Mouse (Mus musculus) lung, postnatal 25 days (tissue): Measurements from ENCODE around the gene Exoc1.

Experiments used
- DNase-seq: peaks from one replicate; pipeline ENCODE4 v3.0.0; 2022; ENCODE audit warnings: low spot score

Exoc1 gene

GRCm38 (mm10) chr5:76529040-76529703, at the start of gene Exoc1:
Exoc1 (plus strand) TSS chr5:76529311.
- peak; percentile 97 for DNase-seq

DNA sequence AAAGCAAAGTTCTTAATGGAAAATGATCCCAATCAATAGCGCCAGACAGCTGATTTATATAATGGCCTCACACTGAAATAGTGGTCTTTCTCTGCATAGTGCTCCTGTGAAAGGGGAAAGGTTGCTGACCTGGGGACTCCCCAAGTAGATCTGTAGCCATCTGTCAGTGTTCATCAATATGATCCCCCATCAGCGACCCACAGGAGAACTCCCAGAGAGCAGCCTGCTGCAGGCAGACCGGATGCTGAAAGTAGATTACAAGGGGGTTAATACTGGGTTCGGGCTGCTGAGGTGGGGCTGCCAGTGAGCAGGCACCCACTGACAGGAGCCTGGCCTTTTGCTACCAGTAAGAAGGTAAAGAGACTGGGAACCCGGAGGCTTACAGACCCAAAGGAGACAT, 45.3 kb upstream of the Exoc1 start, which contains the start of gene Gm7271:
Gm7271 (plus strand) TSS at position 230 of the 400 bp plus-strand sequence.
- no peak for DNase-seq

DNA sequence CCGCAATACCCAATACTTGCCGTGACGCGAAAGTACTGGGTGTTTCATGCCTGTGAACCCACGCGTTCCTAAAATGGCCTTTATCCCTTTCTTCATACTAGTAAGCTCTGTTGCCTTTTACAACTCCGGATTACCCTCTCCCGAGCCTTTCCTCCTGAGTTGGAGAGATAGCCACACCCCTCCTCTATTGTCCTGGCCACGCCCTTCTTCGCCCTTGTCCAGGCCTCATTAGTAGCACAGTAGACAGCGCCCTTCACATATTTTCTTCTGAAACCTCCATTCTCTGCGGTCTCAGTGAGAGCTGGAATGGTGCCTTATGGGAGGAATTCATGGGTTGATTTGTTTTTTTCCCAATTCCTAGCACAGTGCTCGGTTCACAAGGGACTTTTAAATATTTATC, 34.0 kb upstream of the Exoc1 start:
- DNase-seq = no peak

DNA sequence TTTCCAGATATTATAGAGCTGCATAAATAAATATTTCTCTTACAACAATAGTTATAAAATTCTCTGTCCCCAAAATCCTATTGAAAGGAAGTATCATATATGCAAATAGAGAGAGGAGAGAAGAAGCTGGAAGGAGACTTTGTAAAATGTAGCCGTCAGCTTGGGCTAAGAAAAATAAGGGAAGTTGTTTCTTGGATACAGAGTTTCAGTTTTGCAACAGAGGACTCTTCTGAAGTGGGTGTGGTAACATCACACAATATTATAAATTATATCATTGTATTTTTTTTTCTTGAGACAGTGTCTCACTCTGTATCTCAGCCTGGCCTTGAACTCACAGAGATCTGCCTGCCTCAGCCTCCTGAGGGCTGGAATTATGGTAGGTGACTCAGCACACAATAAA, 6.7 kb upstream of the Exoc1 start:
- no peak for DNase-seq

- no peak for DNase-seq
These were observed 4.5 kb upstream of the Exoc1 start for GRCm38 (mm10) chr5:76524623-76525022.

DNA sequence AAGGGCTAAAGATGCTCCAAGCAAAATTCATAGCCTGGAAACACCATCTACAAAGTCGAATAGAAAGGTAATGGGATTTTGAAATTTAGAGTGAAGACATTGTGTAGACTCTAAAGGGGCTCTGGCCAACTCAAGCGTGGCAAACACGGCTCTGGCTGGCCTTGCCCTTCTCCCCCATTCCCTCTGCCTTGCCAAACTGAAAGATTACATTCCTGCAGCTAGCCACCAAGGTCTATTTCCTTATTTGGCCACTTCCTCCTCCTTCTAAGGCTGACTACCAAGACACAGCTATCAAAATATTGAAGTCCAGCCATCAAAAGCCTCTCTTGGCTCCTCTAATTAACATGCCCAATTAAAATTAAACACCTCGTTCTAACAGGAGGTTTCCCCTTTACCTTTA, 4.0 kb upstream of the Exoc1 start:
- DNase-seq = no peak

GRCm38 (mm10) chr5:76525829-76526228, 3.3 kb upstream of the Exoc1 start:
- DNase-seq = no peak

DNA sequence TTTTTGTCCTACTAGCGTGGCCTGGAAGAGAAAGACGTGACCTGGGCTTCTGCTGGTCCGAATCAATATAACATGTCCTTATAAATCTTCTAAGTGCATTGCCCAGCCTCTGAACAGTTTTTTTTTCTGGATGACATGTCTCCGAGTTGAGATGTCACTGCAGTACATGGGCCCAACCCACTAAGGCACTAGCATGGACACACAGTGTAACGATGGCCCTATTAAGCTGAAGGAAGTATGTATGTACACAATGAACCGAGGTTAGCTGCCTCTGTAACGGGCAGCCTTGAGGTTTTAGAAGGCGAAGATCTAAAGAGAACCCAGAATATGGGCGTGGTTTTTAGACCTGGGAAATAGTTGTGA, 574 bp downstream of the Exoc1 start:
- DNase-seq = no peak

GRCm38 (mm10) chr5:76533186-76533585, 4.1 kb downstream of the Exoc1 start:
- DNase-seq = no peak

DNA sequence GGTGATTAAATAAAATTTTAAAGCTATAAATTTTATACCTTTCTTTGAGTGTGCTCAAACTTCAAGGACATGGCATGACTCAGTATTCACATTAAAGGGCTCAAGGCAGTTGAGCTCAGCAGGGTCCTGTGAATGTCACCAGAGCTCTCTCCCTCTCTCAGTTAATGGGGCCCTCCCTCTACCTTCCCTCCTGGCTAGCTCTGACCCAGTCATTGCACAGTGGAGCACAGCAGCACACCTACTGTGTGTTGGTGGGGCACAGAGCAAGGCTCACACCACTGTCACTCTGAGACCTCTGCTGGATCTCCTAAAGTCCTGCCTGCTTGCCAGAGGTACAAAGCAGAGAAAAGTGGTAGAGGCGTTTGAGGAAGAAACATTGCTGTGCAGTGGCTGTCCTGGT, 7.1 kb downstream of the Exoc1 start:
- DNase-seq = no peak

- DNase-seq = no peak
These were observed 8.5 kb downstream of the Exoc1 start for GRCm38 (mm10) chr5:76537578-76537977.

- DNase-seq = peak; percentile 16
These were observed 11.1 kb downstream of the Exoc1 start for GRCm38 (mm10) chr5:76540181-76540580.

DNA sequence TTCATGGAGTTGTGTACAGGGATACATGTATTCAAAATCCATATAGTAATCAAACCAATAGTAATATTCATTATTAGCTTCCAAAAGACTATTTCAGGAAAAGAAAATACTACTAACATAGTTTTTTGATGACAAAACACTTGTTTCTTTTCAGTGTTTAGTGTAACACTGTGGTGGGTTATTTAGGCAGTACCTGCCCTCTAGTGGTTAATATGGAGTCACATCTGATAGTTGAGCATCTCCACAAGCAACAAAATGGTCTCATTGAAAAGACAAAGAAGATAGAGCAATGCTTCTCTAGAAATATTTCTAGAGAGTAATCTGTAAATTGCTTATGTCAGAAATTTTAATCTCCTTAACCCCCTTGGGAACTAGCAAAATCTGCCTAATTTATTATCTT, 11.7 kb downstream of the Exoc1 start:
- DNase-seq = no peak

GRCm38 (mm10) chr5:76543200-76543599, 14.1 kb downstream of the Exoc1 start:
- no peak for DNase-seq

- no peak for DNase-seq
These were observed 21.3 kb downstream of the Exoc1 start for GRCm38 (mm10) chr5:76550426-76550825.

DNA sequence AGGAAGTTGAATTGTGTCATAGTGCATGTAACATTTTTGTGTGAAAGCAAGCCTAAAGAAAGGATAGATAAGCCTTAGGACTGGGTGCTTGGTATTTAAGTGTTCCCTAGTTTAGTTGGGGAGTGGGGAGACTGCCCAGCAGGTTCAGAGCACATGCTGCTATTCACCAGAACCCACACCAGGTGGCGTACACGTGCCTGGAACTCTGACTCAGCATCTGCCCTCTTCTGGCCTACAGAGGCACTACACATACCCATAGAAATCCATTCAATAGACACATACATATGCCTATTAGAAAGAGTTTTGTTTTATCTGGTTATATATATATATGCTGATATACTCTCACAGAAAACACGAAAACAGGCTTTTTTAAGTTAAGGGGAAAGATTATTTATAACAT, 36.2 kb downstream of the Exoc1 start:
- peak; percentile 71 for DNase-seq

- no peak for DNase-seq
These were observed 45.1 kb downstream of the Exoc1 start for GRCm38 (mm10) chr5:76574251-76574650.

DNA sequence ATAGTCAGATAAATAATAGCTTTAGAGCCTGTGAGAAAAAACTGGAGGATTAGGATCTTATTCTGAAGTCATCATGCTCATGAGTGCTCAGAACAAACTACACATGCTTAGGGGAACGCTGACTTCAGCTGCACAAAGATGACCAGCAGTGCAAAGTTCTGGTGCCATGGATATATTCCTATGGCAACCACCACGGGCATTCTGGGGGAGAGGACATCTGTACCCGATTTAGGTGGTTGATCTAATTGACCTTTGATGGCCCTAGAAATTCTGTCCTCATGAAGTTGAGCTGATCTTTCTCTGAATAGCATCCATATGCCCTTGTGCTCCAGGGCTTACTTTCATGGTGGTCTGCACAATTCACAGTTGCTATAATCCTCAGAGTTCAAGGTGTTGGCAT, 47.9 kb downstream of the Exoc1 start:
- no peak for DNase-seq

- DNase-seq = no peak
These were observed 56.3 kb downstream of the Exoc1 start for GRCm38 (mm10) chr5:76585378-76585777.

- DNase-seq = peak; percentile 88
These were observed 59.6 kb downstream of the Exoc1 start, which contains the start of gene Cep135 for GRCm38 (mm10) chr5:76588551-76589283. Cep135 (plus strand) TSS chr5:76588698.

GRCm38 (mm10) chr5:76589311-76589710, 60.2 kb downstream of the Exoc1 start:
- no peak for DNase-seq

DNA sequence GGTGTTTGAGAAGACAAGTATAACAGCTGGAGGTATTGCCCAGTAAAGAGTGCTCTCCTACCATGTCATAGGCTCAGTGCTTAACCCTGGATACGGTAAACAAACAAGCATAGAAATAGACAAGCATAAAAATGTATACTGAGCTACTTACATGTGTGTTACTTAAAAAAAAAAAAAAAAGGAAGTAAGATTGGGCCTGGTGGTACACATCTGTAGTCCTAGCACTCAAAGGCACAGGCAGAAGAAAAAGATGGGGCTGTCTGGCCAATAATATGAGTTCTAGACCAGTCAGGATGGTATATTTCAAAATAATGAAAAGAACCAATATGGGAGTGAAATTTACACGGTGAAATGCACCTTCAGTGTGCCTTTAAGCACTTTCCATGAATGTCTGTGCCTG, 60.9 kb downstream of the Exoc1 start:
- no peak for DNase-seq

- DNase-seq = no peak
These were observed 62.8 kb downstream of the Exoc1 start for GRCm38 (mm10) chr5:76591885-76592284.
